Mouse (Mus musculus) erythroblast, embryonic 14.5 days (primary cell): Measurements from ENCODE around the gene P2rx7.

ENCODE experiments used
- GATA1 ChIP-seq: IDR thresholded peaks from 2 replicates; pipeline ENCODE4 v1.6.1; 2012; ENCODE audit warnings: low read length, inconsistent platforms, mixed read lengths
- TAL1 ChIP-seq: IDR thresholded peaks from 3 replicates; pipeline ENCODE4 v1.6.1; 2012; ENCODE audit warnings: low read length, inconsistent platforms, mixed read lengths

DNA sequence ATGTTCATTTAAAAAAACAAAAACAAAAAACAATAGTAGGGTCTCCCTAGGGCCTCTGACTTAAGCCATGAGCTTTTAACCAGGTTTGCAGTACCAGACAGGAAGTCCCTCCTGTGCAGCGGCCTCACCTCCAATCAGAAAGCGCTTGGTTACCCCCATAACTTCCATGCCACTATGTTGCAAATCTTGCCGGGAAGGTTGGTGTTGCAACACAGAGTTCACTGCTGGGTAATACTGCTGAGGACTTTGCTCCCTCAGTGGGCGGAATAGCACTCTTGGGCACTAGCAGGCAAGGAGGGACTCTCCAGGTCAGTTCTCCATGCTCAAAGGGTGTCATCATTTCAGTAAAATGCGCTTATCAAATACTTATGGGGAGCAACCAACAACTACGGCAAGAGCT is 18.8 kb downstream of the P2rx7 start:
- no peak for TF ChIP-seq GATA1
- TF ChIP-seq TAL1, result no peak
